Comparison of ENCODE assay signal across 8 mouse cellular contexts in genomic region chr4:152913497-152913896, GRCm38 (mm10).
DNase-seq lines count a peak whose midpoint lies in the region; ATAC-seq and TF ChIP-seq lines count a peak whose summit lies in the region.
"Had no signal": no experiment of that assay in that cellular context is flagged by ENCODE, and none has a peak within 500 bp of the region (broad histone marks: within the 10 kb centered on the region; RNA-seq: fewer than 3 reads in every experiment).

No protein-coding gene starts in this region.

- H3K9ac ChIP-seq in embryonic facial prominence, embryonic 12.5 days = no peak overlapping the region
- H3K9ac ChIP-seq in intestine, postnatal 0 days (ENCODE audit: low read depth, low read length) = no peak overlapping the region
- peak overlapping the region; percentile 20; the same call in 1 of the 2 replicates for H3K9ac ChIP-seq in midbrain, embryonic 16.5 days (ENCODE audit: low read depth, low read length)

- H3K4me2 ChIP-seq in embryonic facial prominence, embryonic 12.5 days (replicated peaks) = no peak overlapping the region
- H3K4me2 ChIP-seq in intestine, postnatal 0 days (replicated peaks; ENCODE audit: low read depth) = 0 out of 2 replicates have a peak overlapping the region, but pooled peaks have one; percentile 1
- H3K4me2 ChIP-seq in midbrain, embryonic 16.5 days (ENCODE audit: low read length) = 0 out of 2 replicates have a peak overlapping the region, but pooled peaks have one; percentile 18

- H3K4me1 ChIP-seq in embryonic facial prominence, embryonic 12.5 days = no peaks in the 10 kb centered on the region
- no peaks in the 10 kb centered on the region for H3K4me1 ChIP-seq in intestine, postnatal 0 days (replicated peaks; ENCODE audit: control insufficient read depth, insufficient read depth, low read length)
- H3K4me1 ChIP-seq in midbrain, embryonic 16.5 days (ENCODE audit: control insufficient read depth, insufficient read depth, low read length) = peaks cover 16% of the 10 kb centered on the region

- no peak overlapping the region for H3K27ac ChIP-seq in embryonic facial prominence, embryonic 12.5 days
- no peak overlapping the region for H3K27ac ChIP-seq in intestine, postnatal 0 days (ENCODE audit: low read depth, low read length)
- H3K27ac ChIP-seq in midbrain, embryonic 16.5 days (ENCODE audit: low read length) = no peak overlapping the region

- WGBS in embryonic facial prominence, embryonic 12.5 days = 39% methylated on average over 10 of the region's 10 CpGs
- WGBS in intestine, postnatal 0 days = 35% methylated on average over 10 of the region's 10 CpGs
- WGBS in midbrain, embryonic 16.5 days = 22% methylated on average over 10 of the region's 10 CpGs

- no peak for TF ChIP-seq CTCF in intestine, postnatal 0 days (IDR thresholded peaks at IDR 0.05; ENCODE audit: low read depth)

- H3K36me3 ChIP-seq in embryonic facial prominence, embryonic 12.5 days = no peaks in the 10 kb centered on the region
- no peaks in the 10 kb centered on the region for H3K36me3 ChIP-seq in intestine, postnatal 0 days (ENCODE audit: control insufficient read depth, insufficient read depth)
- H3K36me3 ChIP-seq in midbrain, embryonic 16.5 days (ENCODE audit: control insufficient read depth, insufficient read depth, low read length) = no peaks in the 10 kb centered on the region
- H3K36me3 ChIP-seq: G1E had no signal

- no peaks in the 10 kb centered on the region for H3K9me3 ChIP-seq in embryonic facial prominence, embryonic 12.5 days
- H3K9me3 ChIP-seq in intestine, postnatal 0 days (ENCODE audit: control insufficient read depth) = no peaks in the 10 kb centered on the region
- no peaks in the 10 kb centered on the region for H3K9me3 ChIP-seq in midbrain, embryonic 16.5 days (replicated peaks; ENCODE audit: control insufficient read depth, low read length, poor library complexity, severe bottlenecking)

- DNase-seq in ZHBTc4 (ENCODE audit: low read depth, low spot score) (peak; percentile 88), MN1 (ENCODE audit: low spot score) (no peak)
- no peak for DNase-seq in yolk sac, embryonic 10.5 days (ENCODE audit: low spot score)
- DNase-seq in frontal cortex, postnatal 10 days (ENCODE audit: low spot score in 2 of 2) = no peak

- H3K4me3 ChIP-seq in embryonic facial prominence, embryonic 12.5 days = no peak overlapping the region
- H3K4me3 ChIP-seq in intestine, postnatal 0 days (ENCODE audit: low read depth, low read length) = no peak overlapping the region
- no peak overlapping the region for H3K4me3 ChIP-seq in midbrain, embryonic 16.5 days (ENCODE audit: low read depth, low read length)

- H3K27me3 ChIP-seq in embryonic facial prominence, embryonic 12.5 days = 0 out of 2 replicates have a peak, but pooled peaks cover 5% of the 10 kb centered on the region
- H3K27me3 ChIP-seq in intestine, postnatal 0 days (replicated peaks; ENCODE audit: control insufficient read depth, insufficient read depth, low read length) = no peaks in the 10 kb centered on the region
- H3K27me3 ChIP-seq in midbrain, embryonic 16.5 days (ENCODE audit: control insufficient read depth, insufficient read depth, low read depth, low read length) = no peaks in the 10 kb centered on the region

- peak; percentile 58; the same call in 1 of the 2 replicates for ATAC-seq in embryonic facial prominence, embryonic 12.5 days (ENCODE audit: insufficient number of reproducible peaks, insufficient read depth, low FRiP score, low TSS enrichment)
- ATAC-seq in intestine, postnatal 0 days = no peak
- no peak for ATAC-seq in midbrain, embryonic 16.5 days
